Mouse (Mus musculus) Muller cell, postnatal 12 days (primary cell): Measurements from ENCODE around the gene Mfsd6.

Source experiments
- DNase-seq: peaks from one replicate; pipeline ENCODE4 v3.0.0-alpha.2; 2015; ENCODE audit errors: inconsistent ontology term

Mfsd6 gene

DNA sequence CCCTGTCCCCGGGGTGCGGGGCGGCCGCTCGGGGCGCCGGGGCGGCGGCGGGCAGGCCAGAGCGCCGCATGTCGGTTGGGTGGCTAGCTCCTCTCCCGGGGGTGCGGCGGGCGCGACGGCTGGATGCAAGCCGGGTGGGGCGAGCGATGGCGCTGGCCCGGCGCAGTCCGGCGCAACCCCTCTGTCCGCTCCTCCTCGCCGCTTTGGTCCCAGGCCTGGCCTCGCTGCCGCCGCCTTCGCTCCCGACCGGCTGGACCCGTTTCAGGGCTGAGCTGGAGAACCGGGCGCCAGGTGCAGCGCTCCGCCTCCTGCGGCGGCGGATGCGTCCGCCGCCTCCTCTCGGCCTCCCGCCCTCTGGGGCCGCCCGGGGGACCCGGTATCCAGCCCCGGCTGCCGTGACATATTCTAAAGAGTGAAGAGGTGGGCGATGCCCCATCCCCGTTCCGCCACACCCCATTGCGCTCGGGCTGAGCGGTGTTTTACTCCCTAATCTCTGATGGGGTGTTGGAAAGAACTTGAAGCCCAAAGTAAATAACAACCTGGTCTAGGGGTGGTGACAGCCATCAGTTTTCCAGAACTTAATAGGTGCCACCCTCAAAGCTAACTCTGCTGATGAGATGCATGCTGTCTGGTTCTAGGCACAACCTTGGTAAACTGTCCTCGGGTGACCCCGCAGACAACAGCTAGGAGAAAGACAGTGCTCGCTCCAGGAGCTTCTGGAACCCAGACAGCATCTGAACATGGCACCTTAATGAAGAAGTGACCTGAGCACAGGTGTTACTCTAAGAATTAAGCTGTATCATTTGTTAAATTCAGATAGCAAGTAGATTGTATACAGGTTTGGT lies at the start of gene Mfsd6:
Gene Mfsd6, minus strand, starts transcription at position 407 of the 845 bp plus-strand sequence.
- DNase-seq = peak; percentile 57

DNA sequence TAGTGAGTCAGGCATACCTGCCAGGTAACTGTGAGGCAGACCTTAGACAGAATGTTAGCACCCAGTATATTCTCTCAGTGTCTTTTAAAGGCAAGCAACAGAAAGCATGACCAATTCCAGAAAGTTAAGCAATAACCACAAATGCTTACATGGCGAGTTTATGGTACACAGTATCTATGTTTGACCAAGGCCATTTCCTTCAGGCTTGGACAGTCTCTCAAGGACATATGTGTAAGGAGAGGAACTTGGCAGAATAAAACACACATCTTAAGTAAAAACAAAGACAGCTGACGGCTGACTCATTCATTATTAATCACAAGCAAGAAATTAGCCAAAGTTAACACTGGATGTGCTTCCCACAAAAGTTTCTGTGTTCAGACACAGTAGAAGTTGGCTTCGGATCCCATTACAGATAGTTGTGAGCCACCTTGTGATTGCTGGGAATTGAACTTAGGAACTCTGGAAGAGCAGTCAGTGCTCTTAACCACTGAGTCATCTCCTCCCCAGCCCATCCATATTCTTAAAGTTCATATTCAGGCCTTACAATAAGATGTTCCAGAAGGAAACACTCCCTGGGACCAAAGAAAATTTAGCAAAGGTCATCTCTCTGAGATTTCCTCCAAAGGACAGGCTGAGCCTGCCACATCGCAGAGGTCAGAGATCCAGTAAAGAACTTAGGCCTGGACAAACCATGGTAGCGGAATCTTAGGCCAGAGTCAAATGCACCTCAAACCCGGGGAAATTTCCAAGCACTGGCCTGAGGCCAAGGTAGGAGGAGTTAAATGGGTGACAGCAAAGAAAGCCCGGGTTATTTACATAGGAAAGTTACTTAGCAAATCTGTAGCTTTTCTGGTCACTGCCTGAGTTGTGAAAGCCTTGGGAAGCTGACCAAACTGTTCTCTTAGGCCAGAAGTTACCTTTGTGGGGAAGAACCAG lies 38.2 kb upstream of the Mfsd6 start:
- DNase-seq = no peak

DNA sequence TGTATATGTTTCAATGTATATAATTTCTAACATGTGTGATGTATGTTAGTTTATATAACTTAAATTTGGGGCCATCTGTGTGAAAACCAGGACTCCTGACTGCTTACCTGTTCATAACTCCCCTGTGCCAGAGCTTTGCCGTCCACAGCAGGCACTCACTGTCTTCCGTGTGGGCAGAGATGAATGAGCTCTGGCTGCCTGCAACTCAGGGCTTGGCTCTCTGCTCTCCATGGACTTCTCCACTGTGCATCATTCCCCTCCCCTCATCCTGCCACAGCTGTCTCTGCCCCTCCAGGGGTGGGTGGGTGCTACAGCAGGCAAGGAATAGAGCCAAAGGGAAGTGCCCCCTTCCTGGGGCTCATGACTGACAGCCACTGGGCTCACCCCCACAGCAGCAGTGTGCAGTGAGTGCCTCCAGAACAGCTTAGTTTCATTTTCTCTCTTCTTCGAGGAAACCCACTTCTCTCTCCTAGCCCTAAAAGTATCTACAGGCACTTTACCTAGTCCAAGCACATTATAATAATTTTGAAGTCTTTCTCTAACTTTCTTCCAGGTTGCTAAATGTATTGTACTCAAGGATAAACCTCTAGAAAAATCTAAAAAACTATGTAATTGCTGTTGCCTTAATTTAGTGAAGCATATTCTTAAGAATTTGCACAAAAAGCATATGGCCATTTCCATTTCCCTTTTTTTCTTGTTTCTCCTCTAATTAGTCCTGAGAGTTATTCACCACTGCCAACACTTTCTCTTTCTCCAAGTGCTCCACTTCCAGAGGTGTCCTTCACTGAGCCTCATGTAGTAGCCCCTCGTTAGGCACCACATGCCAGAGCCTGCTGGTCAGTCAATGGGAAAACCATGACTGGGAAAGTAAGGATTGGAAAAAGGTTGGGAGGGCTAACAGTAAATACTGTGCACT lies 36.9 kb upstream of the Mfsd6 start:
- DNase-seq = peak; percentile 20

DNA sequence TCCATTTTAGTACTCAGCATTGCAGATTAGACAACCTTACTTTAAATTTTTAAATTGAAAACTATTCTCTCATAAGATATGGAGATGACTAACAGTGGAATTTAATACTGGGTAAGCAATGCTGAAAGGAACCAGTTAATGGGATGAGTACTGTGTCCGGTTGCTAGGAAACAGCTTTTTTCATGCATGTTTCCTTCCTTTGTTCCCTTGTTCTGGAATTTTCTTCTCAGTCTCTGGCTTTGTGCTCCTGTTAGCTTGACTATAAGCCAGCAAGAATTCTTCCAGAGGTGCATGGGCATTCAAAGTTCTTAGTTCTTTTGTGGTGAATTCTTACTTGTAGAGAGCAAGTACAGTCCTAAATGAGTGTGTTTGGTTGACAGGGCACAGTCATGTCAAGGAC lies 30.9 kb upstream of the Mfsd6 start:
- peak; percentile 85 for DNase-seq

DNA sequence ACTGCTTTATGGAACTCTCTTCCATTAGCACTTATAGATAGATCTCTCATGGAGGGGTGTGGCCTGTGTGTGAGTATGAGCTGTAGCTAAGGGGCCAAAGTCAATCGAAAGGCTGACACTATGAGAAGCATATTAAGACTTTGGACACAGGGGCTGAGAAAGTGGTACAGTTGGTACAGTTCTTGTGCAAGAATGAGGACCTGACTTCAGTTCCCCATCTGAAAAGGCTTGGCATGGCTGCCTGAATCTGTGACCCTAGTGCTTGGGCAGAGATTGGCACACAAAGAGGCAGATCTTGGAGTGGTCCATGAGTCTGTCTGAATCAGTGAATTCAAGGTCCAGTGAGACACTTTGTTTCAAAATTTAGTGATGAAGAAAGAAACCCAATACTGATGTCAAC lies 27.1 kb upstream of the Mfsd6 start:
- DNase-seq = no peak

DNA sequence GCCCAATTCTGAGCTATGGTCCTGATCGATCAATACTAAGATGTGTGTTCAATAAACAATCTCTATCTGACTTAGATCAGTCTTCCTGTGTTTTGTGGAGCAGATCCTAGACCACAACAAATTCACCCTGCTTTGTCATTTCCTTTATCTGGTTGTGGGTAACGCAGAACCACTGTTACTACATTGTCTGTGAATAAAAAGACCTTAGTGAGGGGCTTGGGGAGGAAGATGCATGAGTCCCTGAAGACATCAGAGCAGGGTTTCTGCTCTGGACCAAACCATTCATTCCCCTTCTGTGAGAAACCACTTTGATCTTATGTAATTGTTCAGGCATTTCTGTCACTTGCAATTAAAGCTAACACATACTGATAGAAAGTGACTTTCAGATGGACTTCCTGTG lies 26.6 kb upstream of the Mfsd6 start:
- DNase-seq = no peak

GRCm38 (mm10) chr1:52752706-52753105 lies 25.4 kb upstream of the Mfsd6 start:
- DNase-seq = peak; percentile 39

- DNase-seq = no peak
Measured at GRCm38 (mm10) chr1:52751634-52752033, 24.4 kb upstream of the Mfsd6 start.

- DNase-seq = no peak
Measured at GRCm38 (mm10) chr1:52749978-52750377, 22.7 kb upstream of the Mfsd6 start.

GRCm38 (mm10) chr1:52748260-52748659 lies 21.0 kb upstream of the Mfsd6 start:
- DNase-seq = peak; percentile 26

GRCm38 (mm10) chr1:52742567-52742966 lies 15.3 kb upstream of the Mfsd6 start:
- DNase-seq = no peak

DNA sequence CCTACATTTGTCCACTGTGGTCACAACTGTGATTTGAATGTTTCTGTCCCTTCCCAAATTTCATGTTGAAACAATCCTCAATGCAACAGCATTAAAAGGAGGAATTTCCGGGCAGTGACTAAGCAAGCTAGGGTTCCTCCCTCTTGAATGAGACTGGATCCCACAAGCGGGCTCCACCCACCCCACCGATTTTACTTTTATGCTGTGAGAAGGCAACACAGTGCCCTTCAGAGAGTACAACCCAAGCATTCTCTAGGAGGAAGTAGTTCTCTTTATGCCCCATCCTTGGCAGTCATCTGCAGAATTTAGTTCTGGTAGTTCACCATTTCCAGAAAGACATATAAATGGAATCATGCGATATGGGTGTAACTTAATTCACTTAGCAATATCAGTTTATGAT lies 6.9 kb upstream of the Mfsd6 start:
- no peak for DNase-seq

GRCm38 (mm10) chr1:52730258-52730657 lies 3.0 kb upstream of the Mfsd6 start:
- DNase-seq = no peak

GRCm38 (mm10) chr1:52728857-52729489 lies 1.7 kb upstream of the Mfsd6 start:
- DNase-seq = no peak

GRCm38 (mm10) chr1:52726371-52727055 lies 749 bp downstream of the Mfsd6 start:
- DNase-seq = peak; percentile 60

DNA sequence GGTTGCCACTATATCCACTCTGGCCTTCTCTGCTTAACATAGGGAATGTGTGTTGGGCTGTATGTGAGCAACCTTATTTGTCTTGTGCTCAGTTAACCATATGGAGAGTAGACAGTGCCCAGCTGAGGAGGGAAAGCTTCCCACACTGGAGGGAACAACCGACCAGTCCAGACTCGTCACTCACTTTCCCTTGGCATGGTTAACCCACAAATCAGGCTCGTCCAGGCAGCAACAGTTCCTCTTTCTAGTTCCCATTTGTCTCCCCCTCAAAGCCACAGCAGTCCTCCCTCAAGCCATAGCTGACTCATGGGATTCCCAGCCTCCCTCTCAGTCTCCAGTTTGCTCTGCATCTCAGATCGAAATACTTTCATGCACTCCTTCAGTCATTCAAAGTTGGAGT lies 4.7 kb downstream of the Mfsd6 start:
- peak; percentile 29 for DNase-seq

GRCm38 (mm10) chr1:52719096-52719495 lies 8.2 kb downstream of the Mfsd6 start:
- no peak for DNase-seq

- DNase-seq = no peak
Measured at GRCm38 (mm10) chr1:52718068-52718748, 9.1 kb downstream of the Mfsd6 start.

DNA sequence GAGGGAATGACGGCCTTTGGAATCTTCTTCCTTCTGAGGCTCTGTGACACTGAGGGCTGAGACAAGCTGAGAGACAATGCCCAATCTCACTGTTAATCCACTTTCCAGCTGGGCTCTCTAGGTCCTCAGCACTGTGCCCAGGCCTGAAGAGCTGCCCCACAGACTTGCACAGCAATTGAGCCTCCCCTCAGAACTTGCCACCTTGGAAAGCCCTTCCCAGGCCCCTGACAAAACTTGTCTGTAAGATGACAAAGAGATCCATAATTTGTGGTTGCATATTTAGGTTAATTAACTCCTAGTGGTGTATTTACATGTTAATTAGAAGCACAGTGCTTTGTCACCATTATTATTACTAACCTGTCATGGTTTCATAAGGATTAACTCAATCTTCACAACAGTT lies 12.8 kb downstream of the Mfsd6 start:
- DNase-seq = peak; percentile 47

DNA sequence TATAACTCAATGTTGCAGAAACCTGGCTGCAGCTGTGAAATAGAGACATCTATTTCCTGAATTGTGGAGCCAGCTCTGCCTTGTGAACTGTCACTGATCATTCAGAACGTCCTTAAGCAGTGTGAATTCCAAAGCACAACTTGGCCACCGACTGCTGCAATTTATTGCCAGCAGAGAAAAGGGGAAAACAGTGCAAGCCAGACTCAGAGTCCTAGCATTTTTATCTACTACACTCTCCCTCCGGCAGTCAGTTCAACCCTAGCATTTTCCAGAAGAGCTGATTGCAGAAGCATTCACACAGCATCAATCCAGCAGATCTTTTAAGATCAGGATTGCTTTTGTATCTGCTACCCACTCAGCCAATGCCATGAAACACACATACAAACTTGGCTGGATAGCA lies 13.2 kb downstream of the Mfsd6 start:
- no peak for DNase-seq
